Mouse (Mus musculus) gastrocnemius, adult 18-20 months (tissue): ENCODE data around the gene Ncor1. TPM values are rescaled to one million over a fixed set of nuclear protein-coding genes. Genes with fewer than 3 reads are reported as not detected.

Source experiments
- DNase-seq: peaks from one replicate; pipeline ENCODE4 v3.0.0; 2021; ENCODE audit warnings: low spot score
- total RNA-seq, 2 experiments: library from RNA; stranded (reverse); gene quantifications; 2 replicates each; pipeline ENCODE4 v1.2.3; 2021

Ncor1 gene
- total RNA-seq, 2 experiments from 2014 or later = 125 to 137 TPM

GRCm38 (mm10) chr11:62269097-62269496 is 189.2 kb downstream of the Ncor1 start:
- no peak for DNase-seq

- no peak for DNase-seq
These were observed 190.0 kb downstream of the Ncor1 start for GRCm38 (mm10) chr11:62268381-62268780.

- no peak for DNase-seq
These were observed 191.7 kb downstream of the Ncor1 start for GRCm38 (mm10) chr11:62266466-62267214.

Other genes starting within 250 kb of the Ncor1 start
- under 1 TPM; 0.43 to 0.84 TPM for gene Adora2b, start 209.6 kb downstream of the Ncor1 start, total RNA-seq
- gene Zswim7, start 177.2 kb downstream of the Ncor1 start, total RNA-seq = 10 to 100 TPM; 43.2 to 46.5 TPM
- gene Ttc19, start 177.1 kb downstream of the Ncor1 start, total RNA-seq = 10 to 100 TPM; 38.3 to 40.6 TPM
- gene Pigl, start 81 bp downstream of the Ncor1 start, total RNA-seq = 1 to 10 TPM; 2.2 to 2.9 TPM
- 10 to 100 TPM; 16.5 to 19.5 TPM for gene Cenpv, start 80.7 kb upstream of the Ncor1 start, total RNA-seq
- gene Ubb, start 92.6 kb upstream of the Ncor1 start, total RNA-seq = 100 to 1,000 TPM; 919 to 954 TPM
- gene Trpv2, start 115.9 kb upstream of the Ncor1 start, total RNA-seq = 1 to 10 TPM in 1 of 2 experiments, under 1 TPM in 1; 0.87 to 2.1 TPM
- gene Lrrc75a, start 190.0 kb upstream of the Ncor1 start, total RNA-seq = 1 to 10 TPM; 3.2 to 3.5 TPM
- 1 to 10 TPM; 3.3 to 3.6 TPM for gene Mmgt2, start 190.1 kb upstream of the Ncor1 start, total RNA-seq